In the genomic region with DNA sequence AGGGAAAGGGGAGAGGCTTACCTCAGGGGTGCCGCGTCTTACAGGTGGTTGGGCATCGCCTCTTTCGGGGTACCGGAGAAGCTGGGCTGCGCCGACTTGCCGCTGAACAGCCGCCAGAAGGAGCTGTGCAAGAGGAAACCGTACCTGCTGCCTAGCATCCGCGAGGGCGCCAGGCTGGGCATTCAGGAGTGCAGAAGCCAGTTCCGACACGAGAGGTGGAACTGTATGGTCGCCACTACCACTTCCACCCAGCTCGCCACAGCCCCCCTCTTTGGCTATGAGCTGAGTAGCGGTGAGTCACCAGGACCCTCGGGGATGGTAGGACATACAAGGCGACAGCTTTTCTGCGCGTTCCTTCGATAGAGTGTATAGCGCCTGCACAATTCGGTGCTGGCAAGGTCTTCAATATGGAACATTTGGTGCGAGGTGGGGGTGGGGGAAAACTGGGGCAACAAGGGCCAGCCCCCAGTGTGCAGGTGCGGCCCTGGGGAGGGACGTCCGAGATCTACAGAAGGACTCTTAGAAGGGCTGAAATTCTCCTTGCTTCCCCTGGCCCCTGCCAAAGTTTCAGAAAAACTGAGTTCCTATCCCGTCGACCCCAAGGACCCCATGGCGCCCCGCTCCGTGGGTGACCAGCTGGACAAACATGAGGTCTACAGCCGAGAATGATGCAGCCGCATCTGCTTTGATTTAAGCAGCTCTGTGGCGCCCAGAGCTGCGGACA, we compare ENCODE assay signal across 9 mouse cellular contexts. TPM values are rescaled to one million over a fixed set of nuclear protein-coding genes. Genes with fewer than 3 reads are reported as not detected.
A peak's percentile ranks its signal among the peaks of the same experiment; 100 is the strongest.
DNase-seq lines count a peak whose midpoint lies in the region; ATAC-seq lines count a peak whose summit lies in the region.
"Had no signal": no experiment of that assay in that cellular context is flagged by ENCODE, and none has a peak within 500 bp of the region (broad histone marks: within the 10 kb centered on the region; RNA-seq: fewer than 3 reads in every experiment).

No protein-coding gene starts in this region.

- no peak for ATAC-seq in heart, embryonic 13.5 days (ENCODE audit: extremely low read depth, insufficient number of reproducible peaks, low FRiP score, low TSS enrichment)
- peak; percentile 44; the same call in 1 of the 2 replicates for ATAC-seq in embryonic facial prominence, embryonic 13.5 days (ENCODE audit: insufficient number of reproducible peaks, insufficient read depth, low FRiP score, low TSS enrichment, low read depth)
- peak; percentile 76 for ATAC-seq in hindbrain, embryonic 14.5 days (ENCODE audit: low FRiP score)
- ATAC-seq in liver, embryonic 16.5 days (ENCODE audit: low read depth) = no peak
- peak; percentile 83 for ATAC-seq in neural tube, embryonic 15.5 days (ENCODE audit: low FRiP score)

- H3K27me3 ChIP-seq in heart, embryonic 13.5 days (replicated peaks) = peaks cover 53% of the 10 kb centered on the region
- H3K27me3 ChIP-seq in embryonic facial prominence, embryonic 13.5 days = peaks cover 56% of the 10 kb centered on the region
- peaks cover 67% of the 10 kb centered on the region for H3K27me3 ChIP-seq in hindbrain, embryonic 14.5 days (ENCODE audit: control insufficient read depth, insufficient read depth, low read length)
- H3K27me3 ChIP-seq in liver, embryonic 16.5 days (ENCODE audit: control insufficient read depth, insufficient read depth, low read depth, low read length) = peaks cover 35% of the 10 kb centered on the region
- H3K27me3 ChIP-seq in neural tube, embryonic 15.5 days (replicated peaks) = peaks cover 61% of the 10 kb centered on the region

- peak overlapping the region; percentile 56 for H3K4me3 ChIP-seq in heart, embryonic 13.5 days
- peak overlapping the region; percentile 50 for H3K4me3 ChIP-seq in embryonic facial prominence, embryonic 13.5 days
- H3K4me3 ChIP-seq in hindbrain, embryonic 14.5 days (replicated peaks; ENCODE audit: low read length) = peak overlapping the region; percentile 38
- H3K4me3 ChIP-seq in liver, embryonic 16.5 days (ENCODE audit: low read depth, low read length) = peak overlapping the region; percentile 34
- H3K4me3 ChIP-seq in neural tube, embryonic 15.5 days (replicated peaks) = peak overlapping the region; percentile 43

- DNase-seq in heart, adult 11 months = no peak
- DNase-seq in Muller cell, postnatal 12 days (ENCODE audit: inconsistent ontology term) = peak; percentile 26
- peak; percentile 47 for DNase-seq in hindbrain, embryonic 14.5 days (ENCODE audit: low spot score)
- no peak for DNase-seq in ovary, adult 18-20 months (ENCODE audit: low spot score)

- peak overlapping the region; percentile 80 for H3K4me2 ChIP-seq in heart, embryonic 13.5 days
- peak overlapping the region; percentile 85 for H3K4me2 ChIP-seq in embryonic facial prominence, embryonic 13.5 days
- H3K4me2 ChIP-seq in hindbrain, embryonic 14.5 days (replicated peaks) = peak overlapping the region; percentile 81
- peak overlapping the region; percentile 55 for H3K4me2 ChIP-seq in liver, embryonic 16.5 days (ENCODE audit: low read depth, low read length)
- peak overlapping the region; percentile 81 for H3K4me2 ChIP-seq in neural tube, embryonic 15.5 days

- H3K27ac ChIP-seq in heart, embryonic 13.5 days (replicated peaks) = no peak overlapping the region
- no peak overlapping the region for H3K27ac ChIP-seq in embryonic facial prominence, embryonic 13.5 days
- H3K27ac ChIP-seq in hindbrain, embryonic 14.5 days = no peak overlapping the region
- H3K27ac ChIP-seq in liver, embryonic 16.5 days (ENCODE audit: low read length) = no peak overlapping the region
- no peak overlapping the region for H3K27ac ChIP-seq in neural tube, embryonic 15.5 days (replicated peaks)
- H3K27ac ChIP-seq: macrophage had no signal

- WGBS in heart, embryonic 13.5 days = 1% methylated on average over 38 of the region's 38 CpGs
- WGBS in embryonic facial prominence, embryonic 13.5 days = under 1% methylated on average over 38 of the region's 38 CpGs
- WGBS in hindbrain, embryonic 14.5 days = under 1% methylated on average over 38 of the region's 38 CpGs
- WGBS in liver, embryonic 16.5 days (ENCODE audit: insufficient replicate concordance) = 2% methylated on average over 38 of the region's 38 CpGs
- WGBS in neural tube, embryonic 15.5 days = under 1% methylated on average over 38 of the region's 38 CpGs

- H3K36me3 ChIP-seq in heart, embryonic 13.5 days = no peaks in the 10 kb centered on the region
- no peaks in the 10 kb centered on the region for H3K36me3 ChIP-seq in embryonic facial prominence, embryonic 13.5 days
- no peaks in the 10 kb centered on the region for H3K36me3 ChIP-seq in hindbrain, embryonic 14.5 days (replicated peaks; ENCODE audit: control insufficient read depth, insufficient read depth)
- H3K36me3 ChIP-seq in liver, embryonic 16.5 days (ENCODE audit: control insufficient read depth, insufficient read depth) = no peaks in the 10 kb centered on the region
- H3K36me3 ChIP-seq in neural tube, embryonic 15.5 days = no peaks in the 10 kb centered on the region

- H3K9ac ChIP-seq in heart, embryonic 13.5 days = peak overlapping the region; percentile 61
- peak overlapping the region; percentile 63 for H3K9ac ChIP-seq in embryonic facial prominence, embryonic 13.5 days
- H3K9ac ChIP-seq in hindbrain, embryonic 14.5 days = peak overlapping the region; percentile 52
- H3K9ac ChIP-seq in liver, embryonic 16.5 days (ENCODE audit: low read depth, low read length) = no peak overlapping the region
- H3K9ac ChIP-seq in neural tube, embryonic 15.5 days (replicated peaks) = peak overlapping the region; percentile 37

- H3K4me1 ChIP-seq in heart, embryonic 13.5 days = peaks cover 23% of the 10 kb centered on the region
- H3K4me1 ChIP-seq in embryonic facial prominence, embryonic 13.5 days = peaks cover 23% of the 10 kb centered on the region
- H3K4me1 ChIP-seq in hindbrain, embryonic 14.5 days (replicated peaks; ENCODE audit: control insufficient read depth, insufficient read depth, low read length) = peaks cover 16% of the 10 kb centered on the region
- H3K4me1 ChIP-seq in liver, embryonic 16.5 days (ENCODE audit: control insufficient read depth, low read depth, low read length) = no peaks in the 10 kb centered on the region; the same call in none of the 2 replicates
- peaks cover 22% of the 10 kb centered on the region for H3K4me1 ChIP-seq in neural tube, embryonic 15.5 days

- H3K9me3 ChIP-seq in heart, embryonic 13.5 days = no peaks in the 10 kb centered on the region
- H3K9me3 ChIP-seq in embryonic facial prominence, embryonic 13.5 days = no peaks in the 10 kb centered on the region
- no peaks in the 10 kb centered on the region for H3K9me3 ChIP-seq in hindbrain, embryonic 14.5 days (ENCODE audit: control insufficient read depth, low read length)
- H3K9me3 ChIP-seq in liver, embryonic 16.5 days (replicated peaks; ENCODE audit: control insufficient read depth, low read length) = no peaks in the 10 kb centered on the region
- H3K9me3 ChIP-seq in neural tube, embryonic 15.5 days (replicated peaks) = no peaks in the 10 kb centered on the region

RNA-seq across cellular contexts. Expression of a gene that starts 0.9 kb away (rescaled TPM):
- polyA plus RNA-seq in heart, embryonic 13.5 days (2015; fragmentation: Nextera tagmentation; extraction: Ambion mirVana) = 3.1 and 3.4 TPM in 2 replicates
- polyA plus RNA-seq in embryonic facial prominence, embryonic 13.5 days (2015; fragmentation: Nextera tagmentation; extraction: Ambion mirVana) = 7.6 and 9.2 TPM in 2 replicates
- 0.16 and 0.90 TPM in 2 replicates for polyA plus RNA-seq in hindbrain, embryonic 14.5 days (2014; fragmentation: Nextera tagmentation; extraction: Ambion mirVana)
- not detected in 2 replicates for polyA plus RNA-seq in liver, embryonic 16.5 days (2015; fragmentation: Nextera tagmentation; extraction: Ambion mirVana)
- 0.54 and 0.88 TPM in 2 replicates for polyA plus RNA-seq in neural tube, embryonic 15.5 days (2015; fragmentation: Nextera tagmentation; extraction: Ambion mirVana)
- polyA plus RNA-seq: macrophage had no signal

Comparison
In these comparisons a context has a peak if more than half of its experiments do, and no peak if none do; other contexts are left out.
1. ATAC-seq: peak in embryonic facial prominence, embryonic 13.5 days (single experiment), hindbrain, embryonic 14.5 days (single experiment) and neural tube, embryonic 15.5 days (single experiment); none in heart, embryonic 13.5 days (single experiment) and liver, embryonic 16.5 days (single experiment).
2. DNase-seq: peak in Muller cell, postnatal 12 days (single experiment) and hindbrain, embryonic 14.5 days (single experiment); none in heart, adult 11 months (single experiment) and ovary, adult 18-20 months (single experiment).
3. Peak in every context shown above with its lines, with median percentiles within 50 percentile points of each other: H3K4me2 ChIP-seq and H3K4me3 ChIP-seq.